Mouse (Mus musculus) liver, embryonic 14.5 days (tissue): Measurements from ENCODE around the gene Chrna1.

Experiments used
- CTCF ChIP-seq: IDR thresholded peaks from 2 replicates; pipeline ENCODE4 v1.5.1; 2016; ENCODE audit warnings: antibody characterized with exemption, low read depth, control low read depth
- EP300 ChIP-seq: IDR thresholded peaks from 2 replicates; pipeline ENCODE4 v1.6.1; 2016; ENCODE audit warnings: antibody characterized with exemption, low read depth

DNA sequence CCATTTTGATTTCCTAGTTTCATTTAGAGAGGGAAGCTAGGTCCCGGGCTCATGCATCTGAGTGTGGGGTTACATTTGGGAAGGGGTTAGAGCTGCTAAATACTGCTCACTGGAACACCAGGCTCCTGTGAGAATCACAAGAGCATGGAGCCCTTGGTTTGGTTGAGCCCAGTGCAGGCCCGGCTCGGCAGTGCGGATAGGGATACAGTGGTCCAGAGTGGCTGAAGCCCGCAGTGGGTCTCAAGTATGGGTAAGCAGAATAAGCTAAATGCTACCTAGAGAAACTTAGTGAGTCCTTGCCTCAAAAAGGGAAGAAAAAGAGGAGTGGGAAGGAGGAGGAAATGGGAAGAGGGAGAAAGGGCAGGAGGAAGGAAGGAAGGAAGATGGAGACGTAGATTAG, 26.5 kb upstream of the Chrna1 start:
- TF ChIP-seq CTCF (no peak), EP300 (no peak)
